In the genomic region with DNA sequence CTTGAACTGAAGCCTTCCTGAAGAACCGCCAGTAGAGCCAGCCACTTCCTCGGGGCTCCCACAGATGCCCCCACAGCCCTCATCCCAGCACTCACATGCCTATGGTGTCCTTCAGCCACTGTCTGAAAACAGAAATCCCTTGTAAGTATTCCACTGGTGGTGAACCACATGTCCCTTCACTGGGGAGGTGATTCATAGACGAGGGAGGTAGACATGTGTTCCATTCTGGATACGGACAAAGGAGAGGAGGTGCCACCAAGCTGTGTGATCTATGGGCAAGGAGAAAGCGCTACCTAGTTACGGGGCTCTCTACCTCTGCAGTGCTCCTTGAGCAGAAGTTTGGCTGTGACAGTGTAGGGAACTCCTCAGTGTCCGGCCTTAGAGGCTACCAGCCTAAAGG, we compare ENCODE assay signal across 29 mouse cellular contexts. TPM values are rescaled to one million over a fixed set of nuclear protein-coding genes. Genes with fewer than 3 reads are reported as not detected.
DNase-seq lines count a peak whose midpoint lies in the region; ATAC-seq and TF ChIP-seq lines count a peak whose summit lies in the region.
"Had no signal": no experiment of that assay in that cellular context is flagged by ENCODE, and none has a peak within 500 bp of the region (broad histone marks: within the 10 kb centered on the region; RNA-seq: fewer than 3 reads in every experiment).

No protein-coding gene starts in this region.

- no peak overlapping the region for H3K4me2 ChIP-seq in heart, embryonic 13.5 days
- H3K4me2 ChIP-seq: embryonic facial prominence, embryonic 13.5 days; forebrain, embryonic 12.5 days; forebrain, embryonic 15.5 days; heart, embryonic 11.5 days; hindbrain, embryonic 14.5 days had no signal

- ATAC-seq in frontal cortex, adult (ENCODE audit: low TSS enrichment), result peak; percentile 75
- no peak for ATAC-seq in heart, embryonic 13.5 days (ENCODE audit: extremely low read depth, insufficient number of reproducible peaks, low FRiP score, low TSS enrichment)
- ATAC-seq in cerebellum, adult (ENCODE audit: insufficient number of reproducible peaks, low FRiP score, low TSS enrichment), result no peak
- ATAC-seq: activated CD4-positive, CD25-positive, alpha-beta regulatory T cell, adult 4 months; forebrain, embryonic 15.5 days; hindbrain, postnatal 0 days; inflammation-experienced regulatory T-cells, adult 6 months; intestine, embryonic 16.5 days had no signal

- H3K36me3 ChIP-seq in heart, embryonic 13.5 days, result 0 out of 2 replicates have a peak, but pooled peaks cover 3% of the 10 kb centered on the region
- H3K36me3 ChIP-seq: embryonic facial prominence, embryonic 13.5 days; forebrain, embryonic 12.5 days; forebrain, embryonic 15.5 days had no signal

- intact Hi-C loops in heart, postnatal 14 days (cut with DNase I), result no loop called here
- intact Hi-C loops in left cerebral cortex, adult 2 months (cut with DNase I), result loop anchor here (5.0 kb wide), 1 partner anchor 52 kb away; no protein-coding TSS in a partner anchor

- no peaks in the 10 kb centered on the region for H3K27me3 ChIP-seq in heart, embryonic 13.5 days (replicated peaks)
- H3K27me3 ChIP-seq: embryonic facial prominence, embryonic 13.5 days; forebrain, embryonic 12.5 days; forebrain, embryonic 15.5 days had no signal

- 0 out of 2 replicates have a peak overlapping the region, but pooled peaks have one; percentile 12 for H3K27ac ChIP-seq in heart, embryonic 13.5 days (replicated peaks)
- peak overlapping the region; percentile 81 for H3K27ac ChIP-seq in left cerebral cortex, adult 2 months
- H3K27ac ChIP-seq: embryonic facial prominence, embryonic 10.5 days; embryonic facial prominence, embryonic 13.5 days; forebrain, embryonic 12.5 days; forebrain, embryonic 15.5 days; gastrocnemius, adult 2 months; heart, adult 2 months; hindbrain, embryonic 14.5 days had no signal

- DNase-seq in frontal cortex, adult 2 months (ENCODE audit: extremely low spot score in 1 of 2, low spot score in 1 of 2), result no peak
- no peak for DNase-seq in heart, postnatal 14 days
- DNase-seq in left cerebral cortex, adult 2 months (ENCODE audit: extremely low spot score in 1 of 2, low spot score in 2 of 2), result no peak
- no peak for DNase-seq in left cerebral cortex, adult 11 months (ENCODE audit: low spot score)
- DNase-seq: adrenal gland, adult 8-10 months; adrenal gland, postnatal 25 days; cerebellum, adult 11 months; cerebellum, adult 2 months; cerebellum, adult 9-11 months; cerebellum, postnatal 25 days; embryo, embryonic 11 days; gastrocnemius, adult 2 months; gastrocnemius, postnatal 14 days; heart, adult 2 months; heart, postnatal 4 days had no signal

- peaks cover 69% of the 10 kb centered on the region for H3K4me1 ChIP-seq in heart, embryonic 13.5 days
- H3K4me1 ChIP-seq: embryonic facial prominence, embryonic 13.5 days; forebrain, embryonic 15.5 days had no signal

- WGBS in heart, embryonic 13.5 days, result 85% methylated on average over 7 of the region's 7 CpGs

- H3K9ac ChIP-seq in heart, embryonic 13.5 days, result no peak overlapping the region
- H3K9ac ChIP-seq: embryonic facial prominence, embryonic 13.5 days; forebrain, embryonic 12.5 days; forebrain, embryonic 15.5 days; hindbrain, embryonic 14.5 days had no signal

- no peaks in the 10 kb centered on the region for H3K9me3 ChIP-seq in heart, embryonic 13.5 days
- H3K9me3 ChIP-seq: embryonic facial prominence, embryonic 10.5 days; embryonic facial prominence, embryonic 13.5 days; forebrain, embryonic 12.5 days; forebrain, embryonic 15.5 days had no signal

- no peak overlapping the region for H3K4me3 ChIP-seq in heart, embryonic 13.5 days
- no peak overlapping the region for H3K4me3 ChIP-seq in left cerebral cortex, adult 2 months
- H3K4me3 ChIP-seq: embryonic facial prominence, embryonic 10.5 days; embryonic facial prominence, embryonic 13.5 days; erythroblast, embryonic 14.5 days; forebrain, embryonic 12.5 days; forebrain, embryonic 15.5 days; gastrocnemius, adult 2 months; heart, adult 2 months had no signal

- TF ChIP-seq CTCF in left cerebral cortex, adult 2 months (IDR thresholded peaks at IDR 0.05), result no peak

RNA-seq across cellular contexts. Expression of gene Stk39, which starts 52.9 kb away (rescaled TPM):
- 37.2 and 38.1 TPM in 2 replicates for polyA plus RNA-seq in frontal cortex, adult 2 months (2012; rRNA removed)
- polyA plus RNA-seq in heart, embryonic 13.5 days (2015; fragmentation: Nextera tagmentation; extraction: Ambion mirVana), result 49.6 and 51.5 TPM in 2 replicates
- total RNA-seq in heart, postnatal 14 days (2021), result 100 to 1,000 TPM in 1 of 2 experiments, 10 to 100 TPM in 1; 95.6 to 106 TPM
- total RNA-seq in left cerebral cortex, adult 2 months (2021), result 10 to 100 TPM; 82.0 to 87.6 TPM
- polyA plus RNA-seq: erythroblast, embryonic 14.5 days had no signal
